Mouse (Mus musculus) embryonic facial prominence, embryonic 14.5 days (tissue): Measurements from ENCODE around the gene Spata2. TPM values are rescaled to one million over a fixed set of nuclear protein-coding genes. Genes with fewer than 3 reads are reported as not detected.

Experiments
- ATAC-seq: fragments of 200-750 bp; cut with Nextera tagmentation; 2 replicates; pipeline ENCODE4 v1.8.0; 2017; ENCODE audit warnings: low read depth, moderate number of reproducible peaks, moderate TSS enrichment
- DNase-seq: peaks from one replicate; pipeline ENCODE4 v3.0.0-alpha.2; 2015; ENCODE audit warnings: low spot score
- H3K27ac ChIP-seq: fragments of 300-500 bp; sonication (generic); replicated peaks from 2 replicates; pipeline ENCODE4 v1.5.1; 2014; ENCODE audit warnings: low read depth, mild to moderate bottlenecking, low read length, moderate library complexity
- H3K27me3 ChIP-seq: fragments of 300-500 bp; sonication (generic); replicated peaks from 2 replicates; pipeline ENCODE4 v1.6.1; 2014; ENCODE audit warnings: low read length; ENCODE audit not compliant: control insufficient read depth, insufficient read depth
- H3K36me3 ChIP-seq: fragments of 300-500 bp; sonication (generic); 2 replicates; pipeline ENCODE4 v1.6.1; 2014; ENCODE audit warnings: low read length, mixed read lengths; ENCODE audit not compliant: control insufficient read depth, insufficient read depth
- H3K4me1 ChIP-seq: fragments of 300-500 bp; sonication (generic); 2 replicates; pipeline ENCODE4 v1.6.1; 2014; ENCODE audit warnings: antibody characterized with exemption, low read length; ENCODE audit not compliant: control insufficient read depth, insufficient read depth
- H3K4me2 ChIP-seq: fragments of 300-500 bp; sonication (generic); 2 replicates; pipeline ENCODE4 v1.6.1; 2014; ENCODE audit warnings: low read depth, mild to moderate bottlenecking, low read length, moderate library complexity, mixed read lengths
- H3K4me3 ChIP-seq: fragments of 300-500 bp; sonication (generic); 2 replicates; pipeline ENCODE4 v1.5.1; 2014; ENCODE audit warnings: low read depth, mild to moderate bottlenecking, low read length
- H3K9ac ChIP-seq: fragments of 300-500 bp; sonication (generic); 2 replicates; pipeline ENCODE4 v1.6.1; 2014; ENCODE audit warnings: low read depth, mild to moderate bottlenecking, low read length, moderate library complexity, mixed read lengths
- H3K9me3 ChIP-seq: fragments of 300-500 bp; sonication (generic); 2 replicates; pipeline ENCODE4 v1.6.1; 2016; ENCODE audit warnings: low read length; ENCODE audit not compliant: control insufficient read depth
- WGBS: fragments of 180-500 bp; shearing (Covaris S2); extraction: QIAGEN DNeasy Blood & Tissue Kit; methylation state at CpG from one replicate; pipeline ENCODE4 v1.1.7; 2014; 5-methylcytosine and 5-hydroxymethylcytosine counted together
- polyA plus RNA-seq: library from polyadenylated mRNA; unstranded; fragments of >200 nt; fragmentation: Nextera tagmentation; extraction: Ambion mirVana; gene quantifications from 2 replicates; pipeline ENCODE4 v1.2.1, GENCODE M21; 2014

Spata2 gene
- polyA plus RNA-seq, 1 experiment from 2014 or later: 14.2 TPM

- Histone ChIP-seq H3K9me3 (no peaks in the 10 kb centered on the region), H3K36me3 (peaks cover 54% of the 10 kb centered on the region), H3K4me3 (no peak overlapping the region), H3K4me1 (no peaks in the 10 kb centered on the region), H3K27ac (no peak overlapping the region), H3K9ac (no peak overlapping the region), H3K27me3 (no peaks in the 10 kb centered on the region), H3K4me2 (no peak overlapping the region)
- 91% methylated on average over 5 of the region's 5 CpGs for WGBS
- DNase-seq: no peak
- ATAC-seq: no peak
Measured at GRCm38 (mm10) chr2:167436371-167436770, 56.3 kb downstream of the Spata2 start.

GRCm38 (mm10) chr2:167435631-167436030, 57.1 kb downstream of the Spata2 start:
- no peaks in the 10 kb centered on the region for H3K9me3 ChIP-seq
- H3K36me3 ChIP-seq: peaks cover 52% of the 10 kb centered on the region
- H3K9ac ChIP-seq: no peak overlapping the region
- no peak overlapping the region for H3K4me2 ChIP-seq
- H3K4me1 ChIP-seq: no peaks in the 10 kb centered on the region
- DNase-seq (no peak), ATAC-seq (no peak)
- H3K4me3 ChIP-seq: no peak overlapping the region
- 91% methylated on average over 2 of the region's 2 CpGs for WGBS
- no peak overlapping the region for H3K27ac ChIP-seq
- no peaks in the 10 kb centered on the region for H3K27me3 ChIP-seq

- Histone ChIP-seq H3K4me3 (no peak overlapping the region), H3K4me2 (no peak overlapping the region), H3K9me3 (no peaks in the 10 kb centered on the region), H3K36me3 (peaks cover 51% of the 10 kb centered on the region), H3K27ac (no peak overlapping the region), H3K27me3 (no peaks in the 10 kb centered on the region), H3K4me1 (no peaks in the 10 kb centered on the region), H3K9ac (no peak overlapping the region)
- 90% methylated on average over 6 of the region's 6 CpGs for WGBS
- DNase-seq (no peak), ATAC-seq (no peak)
Measured at GRCm38 (mm10) chr2:167434570-167434969, 58.1 kb downstream of the Spata2 start.

- no peak overlapping the region for H3K27ac ChIP-seq
- no peak for ATAC-seq
- no peaks in the 10 kb centered on the region for H3K4me1 ChIP-seq
- no peaks in the 10 kb centered on the region for H3K27me3 ChIP-seq
- H3K4me3 ChIP-seq: no peak overlapping the region
- no peak overlapping the region for H3K4me2 ChIP-seq
- DNase-seq: no peak
- H3K36me3 ChIP-seq: peaks cover 58% of the 10 kb centered on the region
- 71% methylated on average over 7 of the region's 7 CpGs for WGBS
- no peak overlapping the region for H3K9ac ChIP-seq
- no peaks in the 10 kb centered on the region for H3K9me3 ChIP-seq
Measured at GRCm38 (mm10) chr2:167431418-167431776, 61.3 kb downstream of the Spata2 start.

Other genes starting within 250 kb of the Spata2 start
- gene B4galt5, start 143.7 kb downstream of the Spata2 start, polyA plus RNA-seq: 17.9 and 24.3 TPM in 2 replicates
- 13.6 and 17.8 TPM in 2 replicates for gene Slc9a8, start 71.2 kb downstream of the Spata2 start, polyA plus RNA-seq
- gene Rnf114, start 242 bp downstream of the Spata2 start, polyA plus RNA-seq: 65.3 and 75.0 TPM in 2 replicates
- 64.1 and 69.7 TPM in 2 replicates for gene Snai1, start 45.3 kb upstream of the Spata2 start, polyA plus RNA-seq
- 249 and 275 TPM in 2 replicates for gene Ube2v1, start 139.2 kb upstream of the Spata2 start, polyA plus RNA-seq
- 9.1 and 11.6 TPM in 2 replicates for gene Gm20431, start 168.6 kb upstream of the Spata2 start, polyA plus RNA-seq
- 18.1 and 30.3 TPM in 2 replicates for gene Cebpb, start 196.0 kb upstream of the Spata2 start, polyA plus RNA-seq
- gene Tmem189, start 196.9 kb upstream of the Spata2 start, polyA plus RNA-seq: 40.0 and 40.6 TPM in 2 replicates